Mouse (Mus musculus): ENCODE results near the gene Slc23a2. TPM values are rescaled to one million over a fixed set of nuclear protein-coding genes. Genes with fewer than 3 reads are reported as not detected.

The Slc23a2 gene
- polyA plus RNA-seq, 1 experiment from 2014 or later, result 5.6 TPM

GRCm38 (mm10) chr2:132043101-132043621, 101.7 kb downstream of the Slc23a2 start:
- 22% methylated on average over 13 of the region's 13 CpGs for WGBS
- peak; percentile 94 for ATAC-seq (ENCODE audit: low FRiP score, low TSS enrichment)
- DNase-seq (ENCODE audit: low spot score), result peak; percentile 60

GRCm38 (mm10) chr2:132039894-132040293, 105.0 kb downstream of the Slc23a2 start:
- Histone ChIP-seq H3K4me2 (replicated peaks; ENCODE audit: low read depth) (no peak overlapping the region), H3K4me1 (replicated peaks; ENCODE audit: control insufficient read depth, insufficient read depth) (no peaks in the 10 kb centered on the region), H3K9ac (ENCODE audit: low read length) (no peak overlapping the region), H3K9me3 (ENCODE audit: control insufficient read depth, low read length) (no peaks in the 10 kb centered on the region), H3K36me3 (ENCODE audit: control insufficient read depth, insufficient read depth, low read length) (no peaks in the 10 kb centered on the region), H3K27me3 (ENCODE audit: control insufficient read depth, insufficient read depth, low read length) (no peaks in the 10 kb centered on the region), H3K27ac (replicated peaks) (no peak overlapping the region), H3K4me3 (ENCODE audit: low read depth, low read length) (no peak overlapping the region)
- TF ChIP-seq EP300 (optimal IDR thresholded peaks at IDR 0.05), result no peak
- no peak for TF ChIP-seq CTCF (IDR thresholded peaks at IDR 0.05; ENCODE audit: low read depth)
- 49% methylated on average over 7 of the region's 7 CpGs for WGBS
- DNase-seq (ENCODE audit: low spot score) (no peak), ATAC-seq (ENCODE audit: low FRiP score, low TSS enrichment) (no peak)

More at GRCm38 (mm10) chr2:132043101-132043621, 101.7 kb downstream of the Slc23a2 start:
- Histone ChIP-seq H3K4me1 (replicated peaks; ENCODE audit: control insufficient read depth, insufficient read depth) (0 out of 2 replicates have a peak, but pooled peaks cover 1% of the 10 kb centered on the region), H3K36me3 (ENCODE audit: control insufficient read depth, insufficient read depth, low read length) (no peaks in the 10 kb centered on the region), H3K9me3 (ENCODE audit: control insufficient read depth, low read length) (no peaks in the 10 kb centered on the region), H3K4me3 (ENCODE audit: low read depth, low read length) (no peak overlapping the region), H3K4me2 (replicated peaks; ENCODE audit: low read depth) (no peak overlapping the region; the same call in 1 of the 2 replicates), H3K27me3 (ENCODE audit: control insufficient read depth, insufficient read depth, low read length) (no peaks in the 10 kb centered on the region), H3K27ac (replicated peaks) (peak overlapping the region; percentile 86), H3K9ac (ENCODE audit: low read length) (no peak overlapping the region; the same call in 1 of the 2 replicates)
- TF ChIP-seq CTCF (IDR thresholded peaks at IDR 0.05; ENCODE audit: low read depth) (0 out of 2 replicates have a peak, but pooled peaks have one; percentile 2), EP300 (optimal IDR thresholded peaks at IDR 0.05) (no peak)

GRCm38 (mm10) chr2:132036326-132036725, 108.6 kb downstream of the Slc23a2 start:
- H3K9me3 ChIP-seq (ENCODE audit: control insufficient read depth, low read length), result no peaks in the 10 kb centered on the region
- no peaks in the 10 kb centered on the region for H3K27me3 ChIP-seq (ENCODE audit: control insufficient read depth, insufficient read depth, low read length)
- DNase-seq (ENCODE audit: low spot score) (no peak), ATAC-seq (ENCODE audit: low FRiP score, low TSS enrichment) (no peak)
- no peaks in the 10 kb centered on the region for H3K36me3 ChIP-seq (ENCODE audit: control insufficient read depth, insufficient read depth, low read length)
- H3K27ac ChIP-seq (replicated peaks), result no peak overlapping the region
- H3K9ac ChIP-seq (ENCODE audit: low read length), result no peak overlapping the region
- WGBS, result 64% methylated on average over 5 of the region's 5 CpGs
- TF ChIP-seq CTCF (IDR thresholded peaks at IDR 0.05; ENCODE audit: low read depth) (no peak), EP300 (optimal IDR thresholded peaks at IDR 0.05) (no peak)
- 0 out of 2 replicates have a peak, but pooled peaks cover under 1% of the 10 kb centered on the region for H3K4me1 ChIP-seq (replicated peaks; ENCODE audit: control insufficient read depth, insufficient read depth)
- H3K4me3 ChIP-seq (ENCODE audit: low read depth, low read length), result no peak overlapping the region
- H3K4me2 ChIP-seq (replicated peaks; ENCODE audit: low read depth), result no peak overlapping the region

- Histone ChIP-seq H3K9me3 (ENCODE audit: control insufficient read depth, low read length) (no peaks in the 10 kb centered on the region), H3K9ac (ENCODE audit: low read length) (no peak overlapping the region), H3K4me3 (ENCODE audit: low read depth, low read length) (no peak overlapping the region), H3K4me2 (replicated peaks; ENCODE audit: low read depth) (no peak overlapping the region), H3K27ac (replicated peaks) (no peak overlapping the region), H3K27me3 (ENCODE audit: control insufficient read depth, insufficient read depth, low read length) (no peaks in the 10 kb centered on the region), H3K36me3 (ENCODE audit: control insufficient read depth, insufficient read depth, low read length) (no peaks in the 10 kb centered on the region), H3K4me1 (replicated peaks; ENCODE audit: control insufficient read depth, insufficient read depth) (0 out of 2 replicates have a peak, but pooled peaks cover 3% of the 10 kb centered on the region)
- no peak for TF ChIP-seq CTCF (IDR thresholded peaks at IDR 0.05; ENCODE audit: low read depth)
- TF ChIP-seq EP300 (optimal IDR thresholded peaks at IDR 0.05), result no peak
- whole genome bisulfite sequencing, result 77% methylated on average over 11 of the region's 11 CpGs
- ATAC-seq (ENCODE audit: low FRiP score, low TSS enrichment) (no peak), DNase-seq (ENCODE audit: low spot score) (no peak)
Observed at GRCm38 (mm10) chr2:132035470-132035835, 109.5 kb downstream of the Slc23a2 start.

GRCm38 (mm10) chr2:132034590-132035469, 110.1 kb downstream of the Slc23a2 start:
- no peak for DNase-seq (ENCODE audit: low spot score)
- ATAC-seq (ENCODE audit: low FRiP score, low TSS enrichment), result no peak
- no peak overlapping the region for H3K27ac ChIP-seq (replicated peaks)
- no peak for TF ChIP-seq CTCF (IDR thresholded peaks at IDR 0.05; ENCODE audit: low read depth)
- TF ChIP-seq EP300 (optimal IDR thresholded peaks at IDR 0.05), result no peak
- no peaks in the 10 kb centered on the region for H3K9me3 ChIP-seq (ENCODE audit: control insufficient read depth, low read length)
- H3K4me2 ChIP-seq (replicated peaks; ENCODE audit: low read depth), result no peak overlapping the region
- H3K36me3 ChIP-seq (ENCODE audit: control insufficient read depth, insufficient read depth, low read length), result no peaks in the 10 kb centered on the region
- H3K4me3 ChIP-seq (ENCODE audit: low read depth, low read length), result no peak overlapping the region
- no peaks in the 10 kb centered on the region for H3K27me3 ChIP-seq (ENCODE audit: control insufficient read depth, insufficient read depth, low read length)
- 70% methylated on average over 4 of the region's 4 CpGs for WGBS
- H3K4me1 ChIP-seq (replicated peaks; ENCODE audit: control insufficient read depth, insufficient read depth), result 0 out of 2 replicates have a peak, but pooled peaks cover 3% of the 10 kb centered on the region
- no peak overlapping the region for H3K9ac ChIP-seq (ENCODE audit: low read length)

Measured in stomach, postnatal 0 days (tissue).